Mouse (Mus musculus) Patski (cell line): ENCODE data around the gene Pard6a. TPM values are rescaled to one million over a fixed set of nuclear protein-coding genes. Genes with fewer than 3 reads are reported as not detected.

Source experiments
- ATAC-seq: fragments of 100-300 bp; one replicate; pipeline ENCODE4 v1.8.0; 2021
- CTCF ChIA-PET: fragments of 350-600 bp; sonication (Branson Sonifier 250); formaldehyde crosslinking; loops from one replicate; lab custom pipeline; 2022; ENCODE audit warnings: inconsistent platforms; lab: Charles Lee
- POLR2A ChIA-PET: fragments of 350-600 bp; sonication (Branson Sonifier 250); formaldehyde crosslinking; loops from one replicate; lab custom pipeline; 2022; ENCODE audit warnings: antibody characterized with exemption, inconsistent platforms; lab: Charles Lee
- DNase-seq: peaks from one replicate; pipeline ENCODE4 v3.0.0-alpha.2; 2011; ENCODE audit warnings: low read depth, low spot score
- H3K27me3 ChIP-seq: fragments of 371-371 bp; one replicate; pipeline ENCODE4 v1.5.1; 2021
- CTCF ChIP-seq: fragments of 100-300 bp; IDR thresholded peaks from one replicate; pipeline ENCODE4 v1.5.1; 2021
- in situ Hi-C: fragments of 300-500 bp; cut with MboI; formaldehyde crosslinking; loops from 3 replicates; pipeline ENCODE4 v1.11.1; 2018; ENCODE audit warnings: low pct_unique_long_range_greater_than_20kb, mixed read lengths
- polyA plus RNA-seq: library from polyadenylated mRNA; unstranded; gene quantifications from one replicate; pipeline ENCODE4 v1.2.3, GENCODE M21; 2021

Gene Pard6a
- polyA plus RNA-seq = 23.3 TPM

GRCm38 (mm10) chr8:105700966-105701824, at the start of gene Pard6a, which contains the start of gene Acd:
TSS of gene Pard6a (plus strand) at chr8:105701148.
TSS of gene Acd (minus strand) at chr8:105701102.
- CTCF ChIA-PET = interaction anchor here (1.0 kb wide), 1 partner anchor 33 kb away, joined by 3 read pairs; no protein-coding TSS in a partner anchor
- POLR2A ChIA-PET = interaction anchor here (0.6 to 1.3 kb wide), 2 partner anchors 95 to 309 kb away, joined by 4 to 5 read pairs; no protein-coding TSS in a partner anchor
- no peaks in the 10 kb centered on the region for H3K27me3 ChIP-seq
- ATAC-seq (peak; percentile 57), DNase-seq (peak; percentile 78)
- TF ChIP-seq CTCF = no peak
- in situ Hi-C loops = no loop called here

DNA sequence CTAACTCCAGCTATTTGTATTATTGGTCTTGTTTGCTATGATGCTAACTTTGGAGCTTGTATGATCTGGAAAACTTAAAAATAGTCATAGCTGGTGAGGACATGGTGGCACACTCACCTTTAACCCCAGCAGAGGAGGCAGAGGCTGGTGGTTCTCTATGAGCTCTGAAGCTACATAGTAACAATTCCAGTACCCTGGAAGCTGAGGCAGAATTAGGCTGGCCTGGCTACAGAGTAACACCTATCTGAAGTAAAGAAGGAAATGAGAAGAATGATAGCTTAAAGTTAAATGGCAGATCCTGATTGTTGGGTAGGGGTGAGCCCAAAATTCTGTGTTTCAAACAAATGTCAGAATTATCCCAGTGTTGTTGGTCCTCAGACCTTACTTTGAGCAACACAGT, 43.3 kb upstream of the Pard6a start:
- no peaks in the 10 kb centered on the region for H3K27me3 ChIP-seq
- DNase-seq (no peak), ATAC-seq (no peak)
- in situ Hi-C loops = no loop called here
- POLR2A ChIA-PET = interaction anchor here (0.7 to 1.0 kb wide), 2 partner anchors 10 to 85 kb away, joined by 3 read pairs; no protein-coding TSS in a partner anchor
- CTCF ChIA-PET = interaction anchor here (0.7 to 2.3 kb wide), 4 partner anchors 9 to 21 kb away, joined by 3 to 8 read pairs (median 3); partner anchors contain the start of gene Agrp
- no peak for TF ChIP-seq CTCF

DNA sequence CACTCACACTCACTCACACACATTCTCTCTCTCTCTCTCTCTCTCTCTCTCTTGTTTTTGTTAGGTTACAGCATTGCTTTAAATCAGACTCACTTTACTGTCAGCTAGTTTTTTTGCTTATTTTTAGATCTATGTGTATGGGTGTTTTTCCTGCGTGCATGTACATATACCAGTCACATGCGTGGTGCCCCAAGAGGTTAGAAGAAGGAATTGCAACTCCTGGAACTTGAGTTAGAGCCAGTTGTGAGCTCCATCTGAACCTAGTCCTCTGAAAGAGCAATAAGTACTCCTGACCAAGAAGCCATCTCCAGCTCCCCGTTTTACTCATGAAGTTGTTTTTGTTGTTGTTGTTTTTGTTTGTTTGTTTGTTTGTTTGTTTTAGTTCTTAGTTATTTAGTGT, 39.8 kb upstream of the Pard6a start:
- no peak for DNase-seq
- H3K27me3 ChIP-seq = no peaks in the 10 kb centered on the region
- ChIA-PET POLR2A (interaction anchor here (1.2 kb wide), 1 partner anchor 9 kb away, joined by 3 read pairs; no protein-coding TSS in a partner anchor), CTCF (interaction anchor here (1.0 to 3.0 kb wide), 7 partner anchors 10 to 397 kb away, joined by 3 to 23 read pairs (median 10); partner anchors contain the start of genes Agrp and Nfatc3)
- no peak for ATAC-seq
- in situ Hi-C loops = no loop called here
- TF ChIP-seq CTCF = peak; percentile 65

DNA sequence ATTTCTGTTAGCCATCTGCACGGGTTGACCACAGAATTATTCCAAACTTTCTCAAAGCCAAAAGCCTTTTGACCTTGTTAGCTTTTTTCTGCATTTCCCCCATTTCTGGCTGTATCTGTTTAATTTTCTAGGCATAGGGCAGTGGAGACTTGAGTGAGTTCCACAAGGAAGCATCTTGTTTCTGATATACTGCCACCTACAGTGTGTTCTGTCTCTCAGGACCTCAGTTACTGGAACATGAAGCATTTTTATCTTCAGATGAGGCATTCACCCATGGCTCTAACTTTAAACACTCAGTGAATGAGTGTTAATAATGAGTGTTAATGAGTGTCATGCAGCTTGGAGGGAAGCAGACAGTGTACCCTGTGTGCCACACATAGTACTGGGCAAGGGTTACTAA, 23.1 kb upstream of the Pard6a start:
- H3K27me3 ChIP-seq = no peaks in the 10 kb centered on the region
- peak; percentile 36 for TF ChIP-seq CTCF
- ATAC-seq = no peak
- in situ Hi-C loops = no loop called here
- ChIA-PET POLR2A (interaction anchor here (0.6 kb wide), 1 partner anchor 40 kb away, joined by 5 read pairs; no protein-coding TSS in a partner anchor), CTCF (interaction anchor here (1.4 to 2.3 kb wide), 3 partner anchors 10 to 56 kb away, joined by 4 to 7 read pairs (median 6); no protein-coding TSS in a partner anchor)
- DNase-seq = no peak

- DNase-seq = no peak
- CTCF ChIA-PET = no interaction called here
- in situ Hi-C loops = no loop called here
Measured at GRCm38 (mm10) chr8:105685325-105685724, 15.6 kb upstream of the Pard6a start.

GRCm38 (mm10) chr8:105685796-105686308, 15.1 kb upstream of the Pard6a start, which contains the start of gene Carmil2:
TSS of gene Carmil2 (plus strand) at chr8:105686274.
- ATAC-seq (no peak), DNase-seq (no peak)
- ChIA-PET CTCF (no interaction called here), POLR2A (no interaction called here)
- TF ChIP-seq CTCF = no peak
- in situ Hi-C loops = no loop called here
- H3K27me3 ChIP-seq = no peaks in the 10 kb centered on the region

More at GRCm38 (mm10) chr8:105685325-105685724, 15.6 kb upstream of the Pard6a start:
- POLR2A ChIA-PET = no interaction called here
- H3K27me3 ChIP-seq = no peaks in the 10 kb centered on the region
- no peak for TF ChIP-seq CTCF
- no peak for ATAC-seq

GRCm38 (mm10) chr8:105686551-105686950, 14.4 kb upstream of the Pard6a start:
- DNase-seq (no peak), ATAC-seq (no peak)
- ChIA-PET POLR2A (no interaction called here), CTCF (interaction anchor here (0.9 kb wide), 1 partner anchor 60 kb away, joined by 3 read pairs; no protein-coding TSS in a partner anchor)
- no peaks in the 10 kb centered on the region for H3K27me3 ChIP-seq
- no peak for TF ChIP-seq CTCF
- in situ Hi-C loops = no loop called here

DNA sequence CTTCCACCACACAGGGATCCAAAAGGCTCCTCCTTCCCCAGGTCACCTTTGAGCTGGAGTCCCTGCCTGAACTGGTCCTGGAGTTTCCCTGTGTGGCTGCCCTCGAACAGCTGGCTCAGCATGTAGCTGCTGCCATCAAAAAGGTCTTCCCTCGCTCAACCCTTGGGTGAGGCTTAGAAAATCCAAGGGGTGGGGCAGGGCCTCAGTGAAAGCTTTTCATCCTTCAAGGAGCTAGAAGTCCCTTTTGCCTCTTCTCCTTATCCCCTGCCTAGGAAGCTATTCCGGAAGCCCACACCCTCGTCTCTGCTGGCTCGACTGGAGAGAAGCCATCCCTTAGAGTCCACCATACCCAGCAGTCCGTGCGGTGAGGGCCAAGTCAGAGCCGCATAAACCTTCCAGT, 13.4 kb upstream of the Pard6a start:
- ChIA-PET POLR2A (no interaction called here), CTCF (interaction anchor here (0.9 to 1.2 kb wide), 2 partner anchors 9 to 61 kb away, joined by 3 to 6 read pairs; no protein-coding TSS in a partner anchor)
- in situ Hi-C loops = no loop called here
- H3K27me3 ChIP-seq = no peaks in the 10 kb centered on the region
- no peak for TF ChIP-seq CTCF
- ATAC-seq (no peak), DNase-seq (no peak)

GRCm38 (mm10) chr8:105688242-105688752, 12.7 kb upstream of the Pard6a start:
- TF ChIP-seq CTCF = no peak
- no peaks in the 10 kb centered on the region for H3K27me3 ChIP-seq
- in situ Hi-C loops = no loop called here
- ATAC-seq (no peak), DNase-seq (no peak)
- ChIA-PET POLR2A (interaction anchor here (0.7 to 1.4 kb wide), 2 partner anchors 17 to 166 kb away, joined by 3 read pairs; no protein-coding TSS in a partner anchor), CTCF (no interaction called here)
